Mouse (Mus musculus): Measurements from ENCODE around the gene Gm15093. TPM values are rescaled to one million over a fixed set of nuclear protein-coding genes. Genes with fewer than 3 reads are reported as not detected.
"Not testable (repeated sequence)": the region's sequence is repeated elsewhere in the genome, so short reads cannot be mapped to it uniquely, and the experiment has no call there.

Gene Gm15093
- not detected in 2 replicates for polyA plus RNA-seq (2014; fragmentation: Nextera tagmentation; extraction: Ambion mirVana)

DNA sequence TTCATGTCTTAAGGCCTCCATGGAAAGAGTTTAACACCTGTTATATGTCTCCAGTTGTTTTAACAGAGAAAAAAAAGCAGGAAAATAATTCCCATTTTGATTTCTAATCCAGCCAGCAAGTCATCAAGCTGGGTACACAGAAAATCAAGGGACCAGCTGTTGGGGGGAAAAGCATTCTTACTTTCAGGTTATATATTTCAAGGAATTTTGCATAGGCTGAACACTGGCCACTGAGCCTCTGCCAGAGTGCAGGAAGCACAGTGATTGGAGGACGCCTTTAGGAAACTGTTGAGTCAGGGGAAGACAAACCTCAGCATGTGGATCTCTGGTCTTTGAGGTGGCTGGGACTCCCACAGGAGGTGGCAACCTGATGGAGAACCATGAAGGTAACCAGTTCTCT lies at the start of gene Gm15093:
TSS of gene Gm15093 (plus strand) at position 301 of the 400 bp plus-strand sequence.
- H3K27ac ChIP-seq (ENCODE audit: low read depth, low read length); ATAC-seq (ENCODE audit: low read depth); H3K36me3 ChIP-seq (ENCODE audit: control insufficient read depth, insufficient read depth, low read length); H3K4me1 ChIP-seq (ENCODE audit: control insufficient read depth, insufficient read depth, low read length); H3K9ac ChIP-seq (replicated peaks; ENCODE audit: low read depth, low read length); H3K27me3 ChIP-seq (ENCODE audit: control insufficient read depth, insufficient read depth, low read length); H3K4me2 ChIP-seq (ENCODE audit: low read depth, low read length); H3K4me3 ChIP-seq (ENCODE audit: low read depth, low read length); H3K9me3 ChIP-seq (ENCODE audit: control insufficient read depth, low read length): not testable (repeated sequence)
- no CpG with 5 or more reads among the region's 1 CpGs for WGBS

Other genes starting within 250 kb of the Gm15093 start
- not detected in 2 replicates for gene Ott, start 198.1 kb upstream of the Gm15093 start, polyA plus RNA-seq (2014; fragmentation: Nextera tagmentation; extraction: Ambion mirVana)
- gene Gm15085, start 175.2 kb downstream of the Gm15093 start, polyA plus RNA-seq (2014; fragmentation: Nextera tagmentation; extraction: Ambion mirVana) = not detected in 2 replicates